Mouse (Mus musculus): ENCODE measurements around the gene Gm20806. TPM values are rescaled to one million over a fixed set of nuclear protein-coding genes. Genes with fewer than 3 reads are reported as not detected.
"Not testable (repeated sequence)": the region's sequence is repeated elsewhere in the genome, so short reads cannot be mapped to it uniquely, and the experiment has no call there.

Gm20806 gene
- total RNA-seq (2022): not detected

- DNase-seq (ENCODE audit: low spot score in 2 of 2): not testable (repeated sequence)
Measured at GRCm38 (mm10) chrY:78837956-78838355, at the start of gene Gm20806. Gene Gm20806 (minus strand): TSS chrY:78838056.
